Mouse (Mus musculus) intestine, postnatal 0 days (tissue): ENCODE data around the gene Arhgap44. TPM values are rescaled to one million over a fixed set of nuclear protein-coding genes. Genes with fewer than 3 reads are reported as not detected.
A peak's percentile ranks its signal among the peaks of the same experiment; 100 is the strongest.

ENCODE experiments used
- ATAC-seq: fragments of 200-750 bp; cut with Nextera tagmentation; 2 replicates; pipeline ENCODE4 v1.8.0; 2017; ENCODE audit warnings: mild to moderate bottlenecking, moderate TSS enrichment, moderate library complexity
- H3K27ac ChIP-seq: fragments of 300-500 bp; sonication (generic); 2 replicates; pipeline ENCODE4 v1.5.1; 2014; ENCODE audit warnings: mild to moderate bottlenecking, low read depth, low read length, moderate library complexity
- H3K27me3 ChIP-seq: fragments of 300-500 bp; sonication (generic); replicated peaks from 2 replicates; pipeline ENCODE4 v1.6.1; 2014; ENCODE audit warnings: low read length, mixed read lengths; ENCODE audit not compliant: control insufficient read depth, insufficient read depth
- H3K36me3 ChIP-seq: fragments of 300-500 bp; sonication (generic); 2 replicates; pipeline ENCODE4 v1.6.1; 2014; ENCODE audit warnings: mild to moderate bottlenecking, moderate library complexity; ENCODE audit not compliant: control insufficient read depth, insufficient read depth
- H3K4me1 ChIP-seq: fragments of 300-500 bp; sonication (generic); replicated peaks from 2 replicates; pipeline ENCODE4 v1.6.1; 2014; ENCODE audit warnings: antibody characterized with exemption, low read length, mixed read lengths; ENCODE audit not compliant: control insufficient read depth, insufficient read depth
- H3K4me2 ChIP-seq: fragments of 300-500 bp; sonication (generic); replicated peaks from 2 replicates; pipeline ENCODE4 v1.6.1; 2014; ENCODE audit warnings: low read depth, mild to moderate bottlenecking, moderate library complexity
- H3K4me3 ChIP-seq: fragments of 300-500 bp; sonication (generic); 2 replicates; pipeline ENCODE4 v1.5.1; 2014; ENCODE audit warnings: low read depth, low read length
- H3K9ac ChIP-seq: fragments of 300-500 bp; sonication (generic); 2 replicates; pipeline ENCODE4 v1.6.1; 2014; ENCODE audit warnings: mild to moderate bottlenecking, low read depth, low read length
- H3K9me3 ChIP-seq: fragments of 300-500 bp; sonication (generic); 2 replicates; pipeline ENCODE4 v1.6.1; 2016; ENCODE audit warnings: mixed run types; ENCODE audit not compliant: control insufficient read depth
- CTCF ChIP-seq: sonication (generic); IDR thresholded peaks from 2 replicates; pipeline ENCODE4 v1.5.1; 2016; ENCODE audit warnings: low read depth, mild to moderate bottlenecking, control low read depth, antibody characterized with exemption, moderate library complexity
- WGBS: fragments of 180-500 bp; shearing (Covaris S2); extraction: QIAGEN DNeasy Blood & Tissue Kit; methylation state at CpG from one replicate; pipeline ENCODE4 v1.1.7; 2014; 5-methylcytosine and 5-hydroxymethylcytosine counted together
- polyA plus RNA-seq: library from polyadenylated mRNA; unstranded; fragments of >200 nt; fragmentation: Nextera tagmentation; extraction: Ambion mirVana; gene quantifications from 2 replicates; pipeline ENCODE4 v1.2.1, GENCODE M21; 2015

Arhgap44 gene
- polyA plus RNA-seq, 1 experiment from 2014 or later = 11.1 TPM

DNA sequence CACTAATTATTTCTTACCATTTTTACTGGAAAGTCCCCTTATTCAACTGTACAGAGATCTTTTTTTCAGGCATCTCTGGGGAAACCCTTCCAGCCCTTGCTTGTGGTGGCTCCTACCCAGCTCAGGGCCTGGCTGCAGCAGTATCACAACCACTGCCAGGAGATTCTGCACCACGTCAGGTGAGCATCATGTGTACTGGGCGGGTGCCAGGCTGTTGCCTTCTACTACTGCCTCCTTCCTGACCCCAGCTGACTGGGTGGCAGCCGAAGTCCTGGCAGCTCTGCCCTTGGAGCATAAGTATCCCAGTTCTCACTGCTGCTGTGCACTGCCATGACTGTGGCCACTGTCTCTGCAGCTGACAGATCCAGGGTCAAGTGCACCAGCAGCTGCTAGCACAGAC, 164.3 kb downstream of the Arhgap44 start:
- Histone ChIP-seq H3K4me2 (no peak overlapping the region), H3K9ac (no peak overlapping the region), H3K36me3 (peaks cover 89% of the 10 kb centered on the region), H3K9me3 (no peaks in the 10 kb centered on the region), H3K27ac (no peak overlapping the region), H3K4me1 (no peaks in the 10 kb centered on the region), H3K4me3 (no peak overlapping the region), H3K27me3 (no peaks in the 10 kb centered on the region)
- ATAC-seq = no peak
- 82% methylated on average over 3 of the region's 3 CpGs for WGBS
- no peak for TF ChIP-seq CTCF

DNA sequence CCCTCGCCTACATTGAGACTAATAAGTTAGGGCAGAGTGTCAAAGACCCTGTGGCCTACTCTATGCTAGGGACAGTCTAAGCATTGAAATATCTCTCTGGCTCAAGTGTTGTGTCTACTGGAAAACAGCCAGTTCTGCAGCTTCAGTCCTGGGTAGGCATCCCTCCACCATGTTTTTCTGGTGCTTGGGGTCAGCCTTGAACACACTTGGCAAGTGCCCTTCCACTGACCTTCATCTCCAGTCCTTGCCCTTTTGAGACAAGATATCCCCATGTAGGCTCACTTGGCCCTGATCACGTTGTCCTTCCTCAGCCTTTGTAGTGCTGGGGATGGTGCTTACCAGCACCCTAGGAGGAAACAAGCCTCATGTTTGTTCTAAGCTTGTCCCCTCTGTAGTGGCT, 174.2 kb downstream of the Arhgap44 start:
- no peak overlapping the region for H3K4me2 ChIP-seq
- 88% methylated on average over 2 of the region's 2 CpGs for WGBS
- H3K36me3 ChIP-seq = peaks cover 90% of the 10 kb centered on the region
- no peak for TF ChIP-seq CTCF
- no peak overlapping the region for H3K9ac ChIP-seq
- no peak overlapping the region for H3K27ac ChIP-seq
- H3K9me3 ChIP-seq = no peaks in the 10 kb centered on the region
- no peaks in the 10 kb centered on the region for H3K27me3 ChIP-seq
- no peaks in the 10 kb centered on the region for H3K4me1 ChIP-seq
- H3K4me3 ChIP-seq = no peak overlapping the region
- no peak for ATAC-seq

DNA sequence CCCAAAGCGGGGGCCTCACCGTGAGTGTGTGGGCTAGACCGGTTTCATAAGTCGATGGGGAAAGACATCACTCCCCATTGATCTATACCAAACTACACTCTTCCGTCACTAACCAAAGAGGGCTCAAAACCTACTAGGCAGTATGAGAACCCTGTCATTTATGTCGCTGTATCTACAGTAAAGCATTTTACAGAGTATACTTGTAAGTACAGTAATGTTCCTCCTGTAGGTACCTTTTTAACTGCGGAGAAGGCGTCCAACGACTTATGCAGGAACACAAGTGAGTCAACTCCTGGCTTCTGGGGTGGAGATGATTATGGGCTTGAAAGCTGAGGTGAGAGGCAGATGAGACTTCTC, 183.3 kb downstream of the Arhgap44 start:
- H3K4me3 ChIP-seq = peak overlapping the region; percentile 76
- no peaks in the 10 kb centered on the region for H3K27me3 ChIP-seq
- no peaks in the 10 kb centered on the region for H3K9me3 ChIP-seq
- peak overlapping the region; percentile 94 for H3K4me2 ChIP-seq
- H3K27ac ChIP-seq = no peak overlapping the region
- no peaks in the 10 kb centered on the region for H3K4me1 ChIP-seq
- ATAC-seq = no peak
- H3K9ac ChIP-seq = peak overlapping the region; percentile 69
- peaks cover 23% of the 10 kb centered on the region for H3K36me3 ChIP-seq
- TF ChIP-seq CTCF = no peak
- WGBS = 8% methylated on average over 9 of the region's 9 CpGs

DNA sequence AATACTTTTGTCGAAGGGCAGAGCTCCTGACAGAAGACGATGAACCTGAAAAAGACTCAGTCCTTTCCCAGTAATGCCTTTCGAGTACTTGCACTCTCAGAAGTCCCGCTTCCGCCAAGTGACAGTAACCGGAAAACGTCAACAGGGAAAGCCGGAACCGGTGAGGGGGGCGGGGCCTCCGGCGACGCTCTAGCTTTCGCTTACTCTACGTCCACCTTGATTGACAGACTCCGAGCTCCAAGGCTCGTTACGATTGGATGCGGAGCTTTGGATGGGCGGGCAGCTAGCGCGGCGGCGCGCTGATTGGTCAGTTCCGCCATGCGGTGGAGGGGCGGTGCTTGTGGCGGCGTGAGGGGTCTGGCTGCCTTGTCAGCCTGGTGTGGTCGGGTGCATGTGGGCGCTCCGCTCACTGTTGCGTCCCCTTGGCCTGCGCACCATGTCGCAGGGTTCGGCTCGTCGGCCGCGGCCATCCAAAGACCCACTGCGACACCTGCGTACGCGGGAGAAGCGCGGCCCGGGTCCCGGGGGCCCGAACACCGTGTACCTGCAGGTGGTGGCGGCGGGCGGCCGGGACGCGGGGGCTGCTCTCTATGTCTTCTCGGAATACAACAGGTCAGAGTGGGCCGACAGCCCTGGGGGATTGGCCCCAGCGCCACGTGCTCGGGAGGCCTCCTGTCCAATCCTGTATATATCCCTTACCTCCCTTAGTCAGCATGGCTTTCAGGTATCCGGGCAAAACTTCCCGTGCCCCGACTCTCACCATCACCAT, 183.9 kb downstream of the Arhgap44 start, which contains the start of gene Elac2:
Gene Elac2 (plus strand): TSS at position 319 of the 769 bp plus-strand sequence.
- peaks cover 18% of the 10 kb centered on the region for H3K36me3 ChIP-seq
- TF ChIP-seq CTCF = no peak
- no peak within 1 kb of the TSS for H3K27ac ChIP-seq
- H3K4me3 ChIP-seq = peak within 1 kb of the TSS; percentile 76
- no peaks in the 10 kb centered on the region for H3K9me3 ChIP-seq
- H3K4me1 ChIP-seq = no peaks in the 10 kb centered on the region
- peak; percentile 100 for ATAC-seq
- H3K9ac ChIP-seq = peak within 1 kb of the TSS; percentile 69
- H3K27me3 ChIP-seq = no peaks in the 10 kb centered on the region
- H3K4me2 ChIP-seq = peak within 1 kb of the TSS; percentile 94
- under 1% methylated on average over 65 of the region's 65 CpGs for WGBS

DNA sequence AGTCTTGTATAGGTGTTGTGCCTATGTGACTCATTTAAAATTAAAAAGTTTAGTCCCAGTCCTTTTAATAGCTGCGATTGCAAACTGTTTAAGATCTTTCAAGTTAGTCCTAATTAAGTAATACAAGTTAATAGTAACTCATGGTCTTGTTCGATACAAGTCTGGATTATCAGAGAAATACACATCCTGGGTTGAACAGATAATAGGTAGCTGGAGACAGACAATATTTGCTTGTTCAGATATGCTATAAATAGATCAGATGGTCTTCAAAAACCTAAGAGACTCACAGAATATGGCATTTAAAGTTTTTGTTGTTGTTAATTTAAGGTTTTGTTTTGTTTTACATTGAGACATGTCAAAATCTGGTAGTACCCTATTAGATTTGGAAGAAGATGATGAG, 190.3 kb downstream of the Arhgap44 start:
- H3K27ac ChIP-seq = no peak overlapping the region
- 72% methylated on average over 2 of the region's 2 CpGs for WGBS
- H3K9me3 ChIP-seq = no peaks in the 10 kb centered on the region
- no peak overlapping the region for H3K4me3 ChIP-seq
- H3K4me1 ChIP-seq = no peaks in the 10 kb centered on the region
- no peak overlapping the region for H3K9ac ChIP-seq
- ATAC-seq = no peak
- no peaks in the 10 kb centered on the region for H3K36me3 ChIP-seq
- H3K4me2 ChIP-seq = no peak overlapping the region
- H3K27me3 ChIP-seq = no peaks in the 10 kb centered on the region
- no peak for TF ChIP-seq CTCF

DNA sequence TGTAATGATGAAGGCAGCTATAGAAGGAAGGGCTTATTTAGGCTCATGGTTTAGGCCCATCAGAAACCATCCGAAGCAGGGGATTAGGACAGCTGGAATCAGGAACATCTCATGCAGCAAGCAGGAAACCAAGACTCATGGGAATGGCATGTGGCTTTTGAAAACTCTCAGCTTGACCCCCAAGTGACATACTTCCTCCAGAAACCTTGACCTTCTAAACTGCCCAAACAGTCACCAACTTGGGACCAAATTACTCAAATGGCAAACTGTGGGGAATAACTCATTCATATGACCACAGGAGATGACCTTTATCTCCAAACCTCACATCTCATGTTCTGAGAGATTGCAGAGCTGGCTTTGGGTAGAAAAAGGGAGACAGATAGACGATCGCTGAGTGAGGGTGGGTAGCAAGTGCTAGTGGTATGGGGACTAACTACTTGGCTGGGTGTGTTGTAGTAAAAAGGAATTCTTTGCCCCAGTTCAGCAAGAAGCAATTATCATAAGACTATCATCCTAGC, 191.2 kb downstream of the Arhgap44 start:
- no peak for ATAC-seq
- WGBS = 71% methylated on average over 3 of the region's 3 CpGs
- Histone ChIP-seq H3K4me3 (no peak overlapping the region), H3K9me3 (no peaks in the 10 kb centered on the region), H3K27me3 (no peaks in the 10 kb centered on the region), H3K27ac (no peak overlapping the region), H3K4me2 (no peak overlapping the region), H3K4me1 (no peaks in the 10 kb centered on the region), H3K36me3 (no peaks in the 10 kb centered on the region), H3K9ac (no peak overlapping the region)
- no peak for TF ChIP-seq CTCF
